9 mouse cellular contexts compared by ENCODE assay signal in the genomic region with DNA sequence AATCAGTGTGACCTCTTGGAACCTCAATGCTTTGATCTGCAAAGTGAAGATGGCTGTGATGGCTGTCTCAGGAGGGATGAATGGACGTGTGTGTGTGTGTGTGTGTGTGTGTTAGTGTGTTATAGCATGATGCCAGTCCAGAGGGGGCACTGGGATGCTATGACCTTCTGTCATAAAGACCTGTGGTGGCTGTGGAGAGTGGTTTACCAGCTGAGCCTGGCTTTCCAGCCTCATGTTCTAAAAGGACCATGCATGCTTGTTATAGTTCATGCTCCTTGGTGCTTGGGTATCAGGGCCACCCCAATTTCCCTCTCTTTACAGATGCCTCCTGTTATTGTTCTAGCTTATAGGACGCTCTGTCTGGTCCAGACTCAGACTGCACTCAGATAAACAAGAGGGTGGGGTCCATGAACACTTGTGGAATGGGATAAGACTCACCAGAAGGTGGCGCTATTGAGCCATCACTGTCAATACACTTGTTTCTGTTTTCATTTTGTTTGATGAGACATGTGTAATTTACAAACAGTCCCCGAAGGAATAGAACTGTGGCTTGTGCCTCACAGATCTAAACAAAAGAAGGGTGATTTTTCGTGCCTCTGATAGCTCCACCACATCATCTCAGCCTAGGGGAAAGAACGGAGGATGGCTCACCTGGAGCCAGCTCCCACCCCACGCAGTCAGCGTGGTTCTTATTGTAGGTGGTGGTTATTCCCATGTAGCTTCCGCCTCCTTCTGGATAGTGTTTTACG.
DNase-seq lines count a peak whose midpoint lies in the region; ATAC-seq and TF ChIP-seq lines count a peak whose summit lies in the region.
"Had no signal": no experiment of that assay in that cellular context is flagged by ENCODE, and none has a peak within 500 bp of the region (broad histone marks: within the 10 kb centered on the region; RNA-seq: fewer than 3 reads in every experiment).

No protein-coding gene starts in this region.

- no peaks in the 10 kb centered on the region for H3K79me2 ChIP-seq in heart, adult 2 months (replicated peaks; ENCODE audit: control insufficient read depth, insufficient read depth, low read length)

- H3K36me3 ChIP-seq in heart, adult 2 months (ENCODE audit: control insufficient read depth, insufficient read depth, low read length): no peaks in the 10 kb centered on the region
- H3K36me3 ChIP-seq in heart, embryonic 11.5 days (ENCODE audit: control insufficient read depth, insufficient read depth, low read length): no peaks in the 10 kb centered on the region
- no peaks in the 10 kb centered on the region for H3K36me3 ChIP-seq in G1E (replicated peaks)
- no peaks in the 10 kb centered on the region for H3K36me3 ChIP-seq in heart, embryonic 10.5 days
- H3K36me3 ChIP-seq in midbrain, postnatal 0 days (ENCODE audit: insufficient read depth, low read length): no peaks in the 10 kb centered on the region
- H3K36me3 ChIP-seq: embryonic facial prominence, embryonic 15.5 days had no signal

- no peak for TF ChIP-seq POLR2A in heart, adult 2 months (IDR thresholded peaks at IDR 0.05; ENCODE audit: insufficient read depth, low read depth, low read length)

- H3K9ac ChIP-seq in heart, adult 2 months (ENCODE audit: low read depth, low read length): no peak overlapping the region
- no peak overlapping the region for H3K9ac ChIP-seq in heart, embryonic 11.5 days (ENCODE audit: low read depth, low read length)
- H3K9ac ChIP-seq in midbrain, postnatal 0 days (replicated peaks; ENCODE audit: low read length, poor library complexity, severe bottlenecking): no peak overlapping the region
- H3K9ac ChIP-seq: embryonic facial prominence, embryonic 15.5 days had no signal

- intact Hi-C loops in heart, adult 2 months (cut with DNase I): loop anchor here (1.0 to 10.0 kb wide), 3 partner anchors 730 to 1457 kb away; no protein-coding TSS in a partner anchor

- no peak for TF ChIP-seq EP300 in heart, adult 2 months (IDR thresholded peaks at IDR 0.05; ENCODE audit: insufficient read depth, low read depth, low read length)

- peak; percentile 5 to 19 for DNase-seq in heart, adult 2 months
- DNase-seq in G1E (ENCODE audit: low spot score): no peak
- peak; percentile 30 for DNase-seq in c-Kit-positive CD71-positive TER-119-negative erythroid progenitor cells, embryonic 14.5 days (ENCODE audit: low read depth)
- DNase-seq in heart, embryonic 10.5 days (ENCODE audit: low spot score): peak; percentile 70
- DNase-seq in layer of hippocampus, postnatal 10 days (ENCODE audit: low spot score in 2 of 2): peak; percentile 70 to 78
- peak; percentile 89 for DNase-seq in midbrain, postnatal 0 days (ENCODE audit: low spot score)
- peak; percentile 50 for DNase-seq in thymus, postnatal 0 days (ENCODE audit: low spot score)

- no peaks in the 10 kb centered on the region for H3K27me3 ChIP-seq in heart, adult 2 months (ENCODE audit: control insufficient read depth, insufficient read depth, low read length)
- H3K27me3 ChIP-seq in heart, embryonic 11.5 days (ENCODE audit: control insufficient read depth, insufficient read depth, low read length): no peaks in the 10 kb centered on the region
- no peaks in the 10 kb centered on the region for H3K27me3 ChIP-seq in G1E (ENCODE audit: insufficient read depth, low read length)
- H3K27me3 ChIP-seq in heart, embryonic 10.5 days (ENCODE audit: insufficient read depth, poor library complexity, severe bottlenecking): no peaks in the 10 kb centered on the region
- no peaks in the 10 kb centered on the region for H3K27me3 ChIP-seq in midbrain, postnatal 0 days (ENCODE audit: insufficient read depth, low read length)
- H3K27me3 ChIP-seq: embryonic facial prominence, embryonic 15.5 days had no signal

- 55% methylated on average over 10 of the region's 10 CpGs for WGBS in heart, adult 2 months
- WGBS in heart, embryonic 11.5 days (ENCODE audit: insufficient replicate concordance): 51% methylated on average over 10 of the region's 10 CpGs
- whole genome bisulfite sequencing in heart, embryonic 10.5 days: 52% methylated on average over 10 of the region's 10 CpGs
- WGBS in midbrain, postnatal 0 days: 50% methylated on average over 10 of the region's 10 CpGs

- H3K4me3 ChIP-seq in heart, adult 2 months: no peak overlapping the region
- H3K4me3 ChIP-seq in heart, embryonic 11.5 days (ENCODE audit: low read depth, low read length): no peak overlapping the region
- H3K4me3 ChIP-seq in G1E (ENCODE audit: low read depth, low read length): no peak overlapping the region
- no peak overlapping the region for H3K4me3 ChIP-seq in heart, embryonic 10.5 days
- H3K4me3 ChIP-seq in midbrain, postnatal 0 days (ENCODE audit: low read depth, low read length): no peak overlapping the region
- H3K4me3 ChIP-seq: embryonic facial prominence, embryonic 15.5 days had no signal

- H3K4me2 ChIP-seq in heart, embryonic 11.5 days: no peak overlapping the region
- no peak overlapping the region for H3K4me2 ChIP-seq in midbrain, postnatal 0 days (ENCODE audit: low read depth, low read length, poor library complexity, severe bottlenecking)
- H3K4me2 ChIP-seq: embryonic facial prominence, embryonic 15.5 days had no signal

- no peaks in the 10 kb centered on the region for H3K9me3 ChIP-seq in heart, embryonic 11.5 days (replicated peaks; ENCODE audit: control insufficient read depth, low read length)
- no peaks in the 10 kb centered on the region; the same call in 1 of the 2 replicates for H3K9me3 ChIP-seq in G1E (replicated peaks)
- no peaks in the 10 kb centered on the region for H3K9me3 ChIP-seq in heart, embryonic 10.5 days
- H3K9me3 ChIP-seq in midbrain, postnatal 0 days (ENCODE audit: low read length): no peaks in the 10 kb centered on the region
- H3K9me3 ChIP-seq: embryonic facial prominence, embryonic 15.5 days had no signal

- ATAC-seq in heart, embryonic 11.5 days (replicated peaks; ENCODE audit: insufficient number of reproducible peaks, low FRiP score, low TSS enrichment): no peak
- ATAC-seq in G1E (ENCODE audit: extremely low read depth, insufficient number of reproducible peaks, low FRiP score, poor library complexity, severe bottlenecking): no peak
- no peak for ATAC-seq in midbrain, postnatal 0 days (ENCODE audit: low FRiP score)

- H3K4me1 ChIP-seq in heart, adult 2 months (ENCODE audit: control insufficient read depth, insufficient read depth, low read length): no peaks in the 10 kb centered on the region
- no peaks in the 10 kb centered on the region for H3K4me1 ChIP-seq in heart, embryonic 11.5 days (ENCODE audit: control insufficient read depth, insufficient read depth, low read length)
- no peaks in the 10 kb centered on the region for H3K4me1 ChIP-seq in G1E (ENCODE audit: insufficient read depth, low read depth, low read length)
- H3K4me1 ChIP-seq in heart, embryonic 10.5 days: no peaks in the 10 kb centered on the region
- no peaks in the 10 kb centered on the region for H3K4me1 ChIP-seq in midbrain, postnatal 0 days (ENCODE audit: insufficient read depth, low read length)
- H3K4me1 ChIP-seq: embryonic facial prominence, embryonic 15.5 days had no signal

- peak; percentile 87 for TF ChIP-seq CTCF in heart, adult 2 months (IDR thresholded peaks at IDR 0.05)
- 0 out of 2 replicates have a peak, but pooled peaks have one; percentile 7 for TF ChIP-seq CTCF in G1E (IDR thresholded peaks at IDR 0.05; ENCODE audit: low read depth, low read length)
- TF ChIP-seq CTCF in midbrain, postnatal 0 days (IDR thresholded peaks at IDR 0.05): peak; percentile 89

- no peak overlapping the region for H3K27ac ChIP-seq in heart, adult 2 months
- no peak overlapping the region for H3K27ac ChIP-seq in heart, embryonic 11.5 days (ENCODE audit: low read depth, low read length)
- H3K27ac ChIP-seq in heart, embryonic 10.5 days: no peak overlapping the region
- H3K27ac ChIP-seq in midbrain, postnatal 0 days (ENCODE audit: low read depth, low read length): no peak overlapping the region
- H3K27ac ChIP-seq: embryonic facial prominence, embryonic 15.5 days had no signal

Comparison
In these comparisons a context has a peak if more than half of its experiments do, and no peak if none do; other contexts are left out.
1. CTCF ChIP-seq: peak in every context shown above with its lines; median percentile 89 in midbrain, postnatal 0 days; 87 in heart, adult 2 months; 7 in G1E.